Mouse (Mus musculus) heart, embryonic 16.5 days (tissue): ENCODE measurements around the gene Cldn19. TPM values are rescaled to one million over a fixed set of nuclear protein-coding genes. Genes with fewer than 3 reads are reported as not detected.

Source experiments
- ATAC-seq: fragments of 200-750 bp; cut with Nextera tagmentation; replicated peaks from 2 replicates; pipeline ENCODE4 v1.8.0; 2017; ENCODE audit warnings: moderate number of reproducible peaks; ENCODE audit not compliant: insufficient read depth, low FRiP score; ENCODE audit errors: extremely low read depth
- H3K27ac ChIP-seq: fragments of 300-500 bp; sonication (generic); 2 replicates; pipeline ENCODE4 v1.5.1; 2014; ENCODE audit warnings: mild to moderate bottlenecking, low read length, control low read depth, moderate library complexity
- H3K27me3 ChIP-seq: fragments of 300-500 bp; sonication (generic); 2 replicates; pipeline ENCODE4 v1.6.1; 2014; ENCODE audit warnings: low read length, mixed read lengths; ENCODE audit not compliant: control insufficient read depth, insufficient read depth
- H3K36me3 ChIP-seq: fragments of 300-500 bp; sonication (generic); 2 replicates; pipeline ENCODE4 v1.6.1; 2014; ENCODE audit not compliant: control insufficient read depth, insufficient read depth
- H3K4me1 ChIP-seq: fragments of 300-500 bp; sonication (generic); 2 replicates; pipeline ENCODE4 v1.6.1; 2014; ENCODE audit warnings: low read length, mixed read lengths; ENCODE audit not compliant: control insufficient read depth, insufficient read depth
- H3K4me2 ChIP-seq: fragments of 300-500 bp; sonication (generic); 2 replicates; pipeline ENCODE4 v1.6.1; 2014; ENCODE audit warnings: low read depth, mild to moderate bottlenecking, control low read depth, low read length
- H3K4me3 ChIP-seq: fragments of 300-500 bp; sonication (generic); 2 replicates; pipeline ENCODE4 v1.5.1; 2014; ENCODE audit warnings: mild to moderate bottlenecking, control low read depth, low read length
- H3K9ac ChIP-seq: fragments of 300-500 bp; sonication (generic); 2 replicates; pipeline ENCODE4 v1.6.1; 2014; ENCODE audit warnings: low read length, control low read depth
- H3K9me3 ChIP-seq: fragments of 300-500 bp; sonication (generic); replicated peaks from 2 replicates; pipeline ENCODE4 v1.6.1; 2016; ENCODE audit warnings: low read length; ENCODE audit not compliant: control insufficient read depth
- WGBS: fragments of 180-500 bp; shearing (Covaris S2); extraction: QIAGEN DNeasy Blood & Tissue Kit; methylation state at CpG from one replicate; pipeline ENCODE4 v1.1.7; 2014; 5-methylcytosine and 5-hydroxymethylcytosine counted together
- polyA plus RNA-seq: library from polyadenylated mRNA; unstranded; fragments of >200 nt; fragmentation: Nextera tagmentation; extraction: Ambion mirVana; gene quantifications from 2 replicates; pipeline ENCODE4 v1.2.1, GENCODE M21; 2015

Cldn19 gene
- polyA plus RNA-seq, 1 experiment from 2014 or later, result not detected

- H3K36me3 ChIP-seq, result peaks cover 9% of the 10 kb centered on the region; the same call in 1 of the 2 replicates
Observed at GRCm38 (mm10) chr4:119305418-119305817, 50.2 kb downstream of the Cldn19 start.

More at GRCm38 (mm10) chr4:119305418-119305817, 50.2 kb downstream of the Cldn19 start:
- Histone ChIP-seq H3K27ac (no peak overlapping the region), H3K9ac (no peak overlapping the region), H3K9me3 (no peaks in the 10 kb centered on the region), H3K4me2 (no peak overlapping the region), H3K4me1 (no peaks in the 10 kb centered on the region), H3K27me3 (no peaks in the 10 kb centered on the region), H3K4me3 (no peak overlapping the region)
- 84% methylated on average over 5 of the region's 5 CpGs for WGBS
- no peak for ATAC-seq

Other genes with a start within 250 kb of the Cldn19 start
- 129 and 136 TPM in 2 replicates for gene Slc2a1, start 146.7 kb upstream of the Cldn19 start, polyA plus RNA-seq
- gene Zfp691, start 81.2 kb upstream of the Cldn19 start, polyA plus RNA-seq, result 7.7 and 10.8 TPM in 2 replicates
- 0.88 and 1.4 TPM in 2 replicates for gene Ermap, start 65.4 kb upstream of the Cldn19 start, polyA plus RNA-seq
- 114 and 119 TPM in 2 replicates for gene Svbp, start 60.1 kb upstream of the Cldn19 start, polyA plus RNA-seq
- gene Tmem269, start 37.2 kb upstream of the Cldn19 start, polyA plus RNA-seq, result 0.15 and 0.22 TPM in 2 replicates
- 22.5 and 23.4 TPM in 2 replicates for gene AU022252, start 22.7 kb upstream of the Cldn19 start, polyA plus RNA-seq
- 28.2 and 29.3 TPM in 2 replicates for gene P3h1, start 22.5 kb upstream of the Cldn19 start, polyA plus RNA-seq
- 501 and 547 TPM in 2 replicates for gene Ybx1, start 39.2 kb downstream of the Cldn19 start, polyA plus RNA-seq
- gene Ppih, start 65.1 kb downstream of the Cldn19 start, polyA plus RNA-seq, result 36.7 and 43.2 TPM in 2 replicates
- 3.8 and 4.0 TPM in 2 replicates for gene Ccdc30, start 160.1 kb downstream of the Cldn19 start, polyA plus RNA-seq
- gene Ppcs, start 167.0 kb downstream of the Cldn19 start, polyA plus RNA-seq, result 30.3 and 32.6 TPM in 2 replicates
- 0.28 and 0.42 TPM in 2 replicates for gene Zmynd12, start 167.4 kb downstream of the Cldn19 start, polyA plus RNA-seq
- 4.5 and 4.6 TPM in 2 replicates for gene Rimkla, start 237.2 kb downstream of the Cldn19 start, polyA plus RNA-seq